Mouse (Mus musculus): Measurements from ENCODE around the gene Marco. TPM values are rescaled to one million over a fixed set of nuclear protein-coding genes. Genes with fewer than 3 reads are reported as not detected.

The Marco gene
- total RNA-seq (2022) = not detected

DNA sequence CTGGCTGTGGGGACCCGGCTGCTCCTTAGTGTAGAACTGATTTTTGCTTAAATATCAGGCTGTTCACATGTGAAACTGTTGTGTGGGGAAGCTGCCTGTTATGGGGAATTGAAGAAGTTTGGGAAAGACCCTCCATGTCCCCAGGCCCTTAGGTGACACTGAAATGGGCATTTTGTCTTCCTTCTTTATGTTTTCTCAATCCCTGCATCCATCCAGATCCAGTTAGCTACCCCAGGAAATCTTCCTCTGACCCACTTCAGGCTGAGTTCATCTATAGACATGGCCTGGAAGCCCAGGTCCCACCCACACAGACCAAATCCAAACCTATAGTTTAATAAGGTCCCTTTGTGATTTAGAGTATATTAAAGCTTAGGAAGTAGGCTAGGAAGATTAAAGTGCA is at the start of gene Marco:
TSS of gene Marco (minus strand) at position 101 of the 400 bp plus-strand sequence.
- DNase-seq = no peak

DNA sequence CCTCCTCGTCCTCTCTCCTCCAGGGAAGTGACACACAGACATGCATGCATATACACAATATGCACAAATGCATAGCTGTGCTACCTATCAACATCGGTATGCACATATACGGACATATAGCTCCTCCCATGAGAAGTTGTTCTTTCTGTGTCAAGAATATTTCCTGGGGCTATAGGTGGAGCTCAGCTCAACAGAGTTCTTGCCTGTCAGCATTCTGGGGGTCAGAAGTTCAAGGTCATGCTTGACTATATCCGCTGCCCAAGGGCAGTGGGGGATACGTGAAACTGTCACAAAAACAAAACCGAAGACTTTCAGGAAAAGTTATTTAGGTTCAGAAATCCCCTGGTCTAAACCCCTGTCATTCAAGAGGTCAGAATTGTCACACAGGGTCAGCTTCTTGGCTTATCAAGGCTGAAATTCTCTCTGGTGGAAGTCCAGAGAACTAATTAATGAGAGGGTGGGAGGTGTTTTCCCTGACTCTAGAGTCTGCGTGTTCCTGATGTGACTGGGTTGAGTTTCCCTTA is 34.7 kb upstream of the Marco start:
- no peak for DNase-seq

DNA sequence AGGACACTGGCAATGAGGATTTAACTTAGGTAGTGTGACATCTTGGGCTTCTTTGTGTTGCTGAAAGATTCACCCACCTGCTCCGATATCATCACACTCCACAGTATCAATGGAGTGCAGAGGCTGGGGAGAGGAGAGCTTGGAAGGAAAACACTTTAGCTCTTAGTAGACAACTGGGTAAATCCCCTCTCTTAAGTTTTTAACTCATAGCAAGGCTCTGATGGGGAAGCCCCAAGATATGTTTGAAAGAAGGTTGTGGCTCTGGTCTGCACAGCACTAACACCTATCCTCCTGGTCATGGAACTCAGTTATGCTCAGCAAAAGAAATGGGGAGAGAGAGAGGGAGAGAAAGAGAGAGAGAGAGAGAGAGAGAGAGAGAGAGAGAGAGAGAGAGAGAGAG is 32.2 kb upstream of the Marco start:
- no peak for DNase-seq

DNA sequence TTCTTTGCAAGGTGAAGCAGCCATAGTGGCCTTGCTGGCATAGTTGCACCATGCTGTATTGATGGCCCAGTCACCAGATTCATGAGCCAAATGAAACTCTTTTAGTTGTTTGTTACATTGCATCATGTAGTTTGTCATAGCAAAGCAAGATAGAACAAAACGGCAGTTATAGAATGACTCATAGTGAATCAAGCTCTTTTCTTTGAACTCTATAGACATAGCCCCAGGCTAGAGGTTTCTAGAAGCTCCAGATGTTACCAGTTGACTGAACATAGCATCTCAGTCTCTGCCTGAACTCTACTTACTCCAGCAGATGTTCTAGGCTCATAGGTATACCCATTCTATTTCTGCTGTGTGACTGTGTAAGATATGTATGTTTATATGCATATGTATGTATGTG is 31.1 kb upstream of the Marco start:
- no peak for DNase-seq

DNA sequence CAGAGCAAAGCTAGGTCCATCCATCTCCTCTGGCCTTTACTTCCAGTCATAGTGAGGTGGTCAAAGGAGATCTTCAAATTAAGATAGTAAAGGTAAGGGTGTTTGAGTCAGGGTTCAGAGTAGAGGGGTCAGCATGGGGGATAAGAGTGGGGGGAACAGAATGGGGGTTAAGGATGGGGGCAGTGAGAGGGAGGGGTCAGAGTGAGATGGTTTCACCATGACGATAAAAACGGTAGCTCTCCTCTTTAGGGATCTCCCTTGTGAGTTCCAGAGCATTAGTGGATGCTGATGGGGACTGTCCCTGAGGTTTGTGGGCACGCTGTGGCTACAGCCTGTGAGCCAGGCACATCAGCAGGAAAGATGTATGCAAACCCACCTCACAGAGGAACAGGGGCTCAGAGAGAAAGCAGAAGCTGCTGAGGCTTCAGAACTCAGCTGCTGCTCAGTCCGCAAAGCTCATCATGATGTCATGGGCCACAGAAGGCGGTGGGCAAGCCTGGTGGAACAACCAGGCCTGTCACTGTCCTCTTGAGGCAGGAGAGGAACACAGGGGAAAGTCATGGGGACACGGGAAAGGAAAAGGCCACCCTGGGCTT is 27.6 kb upstream of the Marco start:
- no peak for DNase-seq

DNA sequence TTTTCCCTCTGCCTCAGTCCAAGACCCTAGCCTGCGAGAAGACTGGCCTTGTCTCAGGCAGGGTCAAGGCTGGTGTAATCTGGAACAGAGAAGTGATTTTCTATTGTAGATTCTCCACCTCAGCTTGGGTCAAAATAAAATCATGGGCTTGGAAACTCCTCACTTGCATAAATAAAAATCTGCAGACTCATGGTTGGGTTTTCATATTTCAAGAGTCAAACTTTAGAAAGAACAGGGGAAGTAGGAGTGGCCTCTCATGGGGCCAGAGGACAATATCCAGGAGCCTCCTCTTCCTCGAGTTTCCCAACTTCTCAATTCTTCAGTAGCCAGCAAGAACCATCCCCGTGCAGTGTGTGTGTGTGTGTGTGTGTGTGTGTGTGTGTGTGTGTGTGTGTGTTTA is 26.9 kb upstream of the Marco start:
- DNase-seq = no peak

DNA sequence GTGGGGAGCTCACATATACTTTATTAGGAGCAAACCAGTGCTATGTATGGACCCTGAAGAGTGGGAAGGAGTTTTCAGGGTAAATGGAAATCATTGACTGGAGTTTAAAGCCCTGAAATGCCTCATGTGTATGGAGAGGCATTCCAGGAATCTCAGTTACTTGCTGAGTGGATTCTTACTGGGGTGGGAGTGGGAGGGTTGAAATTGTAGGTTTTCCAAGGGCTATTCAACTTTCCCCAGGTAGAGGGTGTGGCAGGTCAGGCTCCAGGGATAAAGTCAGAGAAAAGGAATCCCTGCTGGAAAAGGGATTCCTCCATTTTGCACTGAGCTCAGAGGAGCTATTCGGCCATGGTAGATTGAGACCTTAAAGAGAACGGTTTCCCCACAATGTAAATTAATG is 25.1 kb upstream of the Marco start:
- no peak for DNase-seq

DNA sequence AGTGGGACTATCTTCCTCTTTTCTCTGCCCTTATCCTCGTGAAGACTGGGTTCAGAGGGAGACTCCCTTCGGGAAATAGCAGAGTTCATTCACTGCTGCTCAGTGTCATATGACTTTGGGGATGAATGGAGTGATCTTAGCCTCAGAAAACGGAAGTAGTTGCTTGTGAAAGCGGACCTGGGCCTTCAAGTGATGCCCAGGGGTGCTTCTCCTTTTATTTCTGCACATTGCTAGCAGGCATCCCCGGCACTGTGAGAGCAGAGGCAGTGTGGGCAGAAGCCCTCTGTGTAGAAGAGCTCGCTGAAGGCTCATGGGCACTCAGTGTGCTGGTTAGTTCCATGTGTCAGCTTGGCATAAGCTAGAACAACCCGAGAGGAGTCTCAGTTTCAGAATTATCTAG is 12.8 kb upstream of the Marco start:
- DNase-seq = no peak

DNA sequence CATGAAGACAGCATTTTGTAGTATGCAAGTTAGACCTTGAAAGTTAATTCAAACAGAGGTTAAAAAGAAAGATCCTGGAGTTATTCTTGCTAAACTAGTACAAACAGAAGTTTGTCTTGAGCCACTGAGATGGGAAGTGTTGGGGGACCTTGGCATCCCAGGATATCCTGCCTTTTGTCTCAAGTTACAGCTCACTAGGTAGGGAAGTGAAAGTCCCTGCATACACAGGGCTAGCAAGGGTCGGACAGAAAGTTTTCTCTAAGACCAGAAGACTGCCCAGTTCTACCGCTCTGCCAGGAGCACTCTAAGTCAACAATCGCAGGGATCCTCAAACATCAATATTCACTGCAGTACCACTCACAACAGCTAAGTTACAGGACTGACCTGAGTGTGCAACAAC is 5.5 kb upstream of the Marco start:
- no peak for DNase-seq

DNA sequence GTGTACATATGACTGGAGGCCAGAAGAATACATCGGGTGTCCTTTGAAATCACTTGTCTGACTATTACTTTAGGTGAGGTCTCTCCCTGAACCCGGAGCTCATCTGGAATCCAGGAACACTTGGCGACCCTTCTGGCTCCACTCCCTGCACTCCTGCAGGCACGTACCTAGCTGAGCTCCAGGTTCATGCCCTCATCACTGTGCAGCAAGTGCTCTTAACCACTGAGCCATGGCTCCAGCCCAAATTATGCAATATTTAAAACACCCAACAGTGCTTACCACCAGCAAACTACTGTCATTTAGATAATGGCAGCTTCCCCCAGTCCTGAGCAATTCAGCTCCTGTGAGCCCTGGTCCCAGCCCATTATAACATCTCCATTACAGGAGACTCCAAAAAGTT is 4.2 kb upstream of the Marco start:
- DNase-seq = no peak

DNA sequence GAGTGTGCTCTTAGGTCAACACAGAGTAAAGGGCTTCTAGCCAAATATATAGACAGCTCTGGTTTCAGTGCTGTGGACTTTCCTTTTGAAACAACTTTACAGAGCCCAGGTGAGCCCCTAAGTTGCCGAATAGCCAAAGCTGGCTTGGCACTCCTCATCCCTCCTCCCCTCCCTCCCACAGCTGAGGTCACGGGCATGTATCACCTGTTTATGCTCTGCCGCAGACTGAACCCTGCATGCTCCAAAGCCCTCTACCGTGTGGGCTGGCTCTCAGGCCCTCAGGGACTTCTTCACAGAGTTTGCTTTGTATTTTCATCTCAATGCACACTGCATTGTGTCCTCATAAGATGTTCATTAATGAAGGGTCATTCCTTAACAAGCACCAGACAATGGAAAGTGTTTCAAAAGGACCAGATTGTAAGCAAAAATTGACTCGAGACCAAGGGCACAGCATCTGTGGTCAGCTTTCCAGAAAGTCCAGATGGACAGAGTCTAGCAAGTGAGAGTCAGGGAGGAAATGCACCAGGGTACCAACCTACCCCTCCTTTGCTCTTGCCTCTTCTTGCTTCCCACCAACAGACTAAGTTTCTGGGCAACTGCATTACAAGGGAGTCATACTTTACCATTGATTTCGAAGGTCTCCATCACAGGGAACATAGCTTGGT is 646 bp downstream of the Marco start:
- no peak for DNase-seq

DNA sequence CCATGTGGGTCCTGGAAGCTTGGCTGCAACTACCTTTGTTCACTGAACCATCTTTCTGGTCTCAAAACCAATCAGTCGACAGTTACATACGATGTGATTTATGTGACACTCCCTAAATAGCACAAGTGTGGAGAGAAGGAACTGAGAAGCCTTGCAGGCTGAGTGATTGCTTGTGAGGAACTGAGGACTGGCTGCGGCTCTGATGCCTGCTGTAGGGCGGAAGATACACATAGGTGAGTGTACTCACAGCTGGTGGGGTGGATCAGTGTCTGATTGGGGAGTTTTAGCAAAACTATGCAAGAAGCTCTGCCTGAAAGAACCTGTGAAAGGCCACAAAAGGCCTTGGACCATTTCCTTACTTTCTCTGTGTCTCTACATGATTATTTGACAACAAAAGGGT is 3.3 kb downstream of the Marco start:
- no peak for DNase-seq

DNA sequence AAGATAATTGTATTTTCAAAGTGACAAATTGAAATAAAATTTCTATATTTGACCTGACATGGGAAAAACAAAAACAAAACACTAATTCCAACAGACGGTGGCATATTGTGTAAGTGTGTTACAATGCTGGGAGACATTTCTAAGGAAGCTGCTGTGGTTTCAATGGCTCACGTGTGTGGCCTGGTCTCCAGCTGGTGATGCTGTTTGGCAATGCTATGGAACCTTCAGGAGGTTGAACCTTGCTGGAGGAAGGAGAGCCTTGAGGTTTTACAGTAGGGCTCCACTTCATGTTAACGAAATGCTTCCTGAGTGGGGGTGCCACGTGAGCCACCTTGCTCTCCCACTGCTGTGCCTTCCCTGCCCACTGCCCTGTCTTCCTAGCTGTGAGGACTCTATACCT is 6.8 kb downstream of the Marco start:
- DNase-seq = no peak

DNA sequence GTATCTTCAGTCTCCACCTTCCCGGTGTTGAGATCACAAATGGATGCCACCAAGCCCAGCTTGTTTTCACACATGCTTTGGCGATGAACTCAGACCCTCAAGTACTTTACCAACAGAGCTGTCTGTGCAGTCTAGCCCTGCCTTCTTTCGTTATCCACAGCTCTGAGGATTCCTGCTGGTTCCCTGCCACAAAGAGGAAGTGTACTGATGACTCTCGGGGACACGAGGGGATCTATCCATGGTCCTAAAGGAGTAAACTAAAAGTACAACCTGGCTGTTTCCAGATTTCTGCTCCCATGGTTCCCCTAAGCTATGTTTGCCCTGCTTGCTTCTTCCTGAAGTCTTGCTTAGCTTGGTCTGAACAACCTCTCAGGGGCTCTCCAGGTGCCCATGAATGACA is 23.9 kb downstream of the Marco start:
- DNase-seq = no peak

DNA sequence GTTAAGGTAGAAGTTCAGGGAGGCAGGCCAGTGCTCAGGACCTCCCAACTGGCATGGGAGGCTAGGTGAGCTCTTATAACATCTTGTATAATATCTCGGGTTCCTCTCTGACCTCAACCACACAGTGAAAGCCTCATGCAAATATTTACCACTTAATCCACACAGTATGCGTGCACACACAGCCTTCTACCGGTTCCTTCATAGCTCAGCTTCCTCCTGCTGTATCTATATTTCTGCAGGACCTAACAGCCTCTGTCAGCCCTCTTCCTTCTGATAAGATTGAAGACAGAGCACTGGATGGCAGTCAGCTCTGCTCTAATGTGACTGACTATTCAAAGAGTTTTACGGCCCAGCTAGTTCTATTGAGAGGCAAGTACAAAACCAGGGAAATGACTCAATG is 30.0 kb downstream of the Marco start:
- DNase-seq = no peak

DNA sequence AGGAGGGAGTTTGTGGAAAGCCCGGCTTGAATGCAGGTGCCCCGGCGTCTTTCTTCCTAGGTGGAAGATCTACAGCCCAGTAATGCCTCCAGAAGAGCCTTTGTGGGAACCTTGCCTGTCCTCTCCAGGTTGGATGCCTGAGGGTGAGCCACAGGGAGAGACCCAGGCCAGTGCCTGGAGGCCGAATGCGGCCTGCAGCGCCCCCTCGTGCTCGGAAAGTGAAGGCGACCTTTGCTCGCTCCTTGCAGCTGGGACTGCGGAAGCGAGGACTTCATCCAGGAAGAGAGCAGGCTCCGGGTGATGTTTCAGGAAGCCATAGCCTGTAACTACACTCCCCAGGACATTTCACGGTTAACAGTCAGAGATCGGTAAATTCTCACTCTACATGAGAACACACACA is 35.9 kb downstream of the Marco start:
- DNase-seq = peak; percentile 33

DNA sequence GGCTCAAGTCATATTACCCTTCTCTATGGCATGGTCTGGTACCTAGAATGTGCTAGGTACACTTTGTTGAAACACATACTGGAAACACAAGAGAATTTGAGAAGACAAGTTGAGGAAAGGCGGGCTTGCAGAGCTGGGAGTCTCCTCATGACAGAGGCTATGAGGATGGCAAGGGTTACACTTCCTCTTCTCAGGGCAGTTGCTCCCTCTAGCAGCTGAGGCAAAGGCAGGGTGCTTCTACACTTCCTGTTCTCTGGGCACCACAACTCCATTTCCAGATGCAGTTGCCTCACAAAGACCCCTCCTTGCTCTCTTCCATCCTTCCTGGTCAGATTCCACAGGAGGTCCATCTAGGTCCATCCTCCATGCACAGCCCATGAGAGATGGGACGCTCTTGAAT is 37.5 kb downstream of the Marco start:
- no peak for DNase-seq

DNA sequence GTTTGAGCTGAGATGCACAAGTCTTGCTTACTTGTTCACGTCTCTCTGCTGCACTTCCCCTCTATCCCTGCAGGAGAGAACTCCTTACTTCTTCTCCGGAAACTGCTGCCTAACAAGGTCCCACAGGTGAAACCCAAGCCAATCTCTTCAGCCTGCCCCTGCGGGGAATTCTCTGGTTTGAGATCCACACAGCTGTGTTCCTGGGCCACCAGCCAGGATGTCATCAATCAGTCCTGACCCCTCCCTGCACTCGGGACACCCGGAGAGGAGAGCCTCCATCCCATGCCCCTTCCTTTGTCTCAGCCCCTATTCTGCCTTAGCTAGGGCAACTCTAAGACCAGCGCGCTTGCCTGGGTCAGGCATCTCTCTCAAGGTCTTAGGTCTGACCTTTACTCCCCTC is 38.1 kb downstream of the Marco start:
- DNase-seq = no peak

DNA sequence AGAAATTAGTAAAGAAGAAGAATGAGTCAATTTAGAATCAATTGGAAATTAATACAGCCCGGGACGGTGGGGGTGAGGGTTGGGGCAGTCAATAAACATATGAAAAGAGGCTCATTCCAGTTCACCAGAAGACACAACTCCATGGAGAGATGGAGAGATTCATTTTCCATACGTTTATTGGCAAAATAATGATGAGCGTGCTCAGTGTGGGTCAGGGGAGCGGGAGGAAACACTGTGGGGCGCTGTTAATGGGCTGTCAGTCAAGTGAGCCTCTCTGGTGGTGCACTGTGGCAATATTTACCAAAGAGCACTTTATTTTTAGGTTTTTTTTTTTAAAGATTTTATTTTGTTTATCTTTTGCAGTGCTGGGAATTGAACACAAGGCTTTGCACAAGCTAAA is 45.8 kb downstream of the Marco start:
- no peak for DNase-seq

DNA sequence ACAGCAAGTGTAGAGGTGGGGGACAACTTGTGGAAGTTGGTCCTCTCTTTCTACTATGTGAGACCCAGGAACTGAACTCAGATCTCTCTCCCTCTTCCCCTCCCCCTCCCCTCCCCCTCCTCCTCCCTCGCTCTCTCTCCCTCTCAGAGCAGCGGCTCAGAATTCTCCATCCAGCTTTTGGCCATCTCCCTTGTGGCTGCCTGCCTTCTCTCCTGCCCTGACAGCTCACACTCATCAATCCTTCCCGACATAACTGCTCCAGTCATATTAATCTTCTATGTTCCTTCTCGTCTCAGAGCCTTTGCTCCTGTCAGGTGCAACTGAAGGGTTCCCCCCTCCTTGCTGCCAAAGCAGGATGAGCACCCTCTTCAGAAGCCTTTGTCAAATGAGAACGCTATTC is 46.3 kb downstream of the Marco start:
- DNase-seq = no peak

DNA sequence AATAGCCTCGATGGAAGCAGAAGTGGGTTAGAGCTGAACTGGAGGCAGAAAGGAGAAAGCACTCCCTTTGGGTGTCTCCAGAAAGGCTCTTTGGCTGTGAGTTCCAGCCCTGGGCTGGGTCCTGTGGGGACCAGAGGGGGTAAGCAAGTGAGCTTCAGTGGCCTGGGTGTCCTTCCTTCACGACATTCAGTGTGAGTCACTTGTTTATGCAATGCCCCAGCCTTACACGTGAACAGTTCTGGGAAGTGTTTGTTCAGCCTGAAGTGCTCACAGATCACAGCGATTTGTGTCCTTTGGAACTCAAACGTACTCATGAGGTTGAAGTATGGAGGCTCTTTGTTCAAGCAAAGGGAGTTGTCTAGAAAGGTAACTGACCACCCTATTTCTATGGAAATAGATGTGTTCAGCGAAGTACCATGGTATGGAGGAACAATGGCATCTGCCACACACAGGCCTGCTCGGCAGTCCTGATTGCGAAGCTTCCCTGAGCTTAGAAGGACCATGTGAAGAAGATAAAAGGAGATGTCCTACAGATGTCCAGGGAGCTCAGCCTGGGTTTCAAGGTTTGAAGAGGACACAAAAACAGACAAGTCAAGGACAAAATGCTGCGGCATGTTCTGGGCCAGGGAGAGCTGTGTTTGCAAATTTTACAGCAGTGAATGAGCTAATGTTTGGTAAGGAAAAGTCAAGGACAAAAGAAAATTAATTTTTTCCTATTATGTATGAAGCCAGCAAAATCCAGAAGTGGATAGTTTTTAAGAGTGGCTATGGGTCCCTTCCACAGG is 53.1 kb downstream of the Marco start:
- DNase-seq = peak; percentile 53

DNA sequence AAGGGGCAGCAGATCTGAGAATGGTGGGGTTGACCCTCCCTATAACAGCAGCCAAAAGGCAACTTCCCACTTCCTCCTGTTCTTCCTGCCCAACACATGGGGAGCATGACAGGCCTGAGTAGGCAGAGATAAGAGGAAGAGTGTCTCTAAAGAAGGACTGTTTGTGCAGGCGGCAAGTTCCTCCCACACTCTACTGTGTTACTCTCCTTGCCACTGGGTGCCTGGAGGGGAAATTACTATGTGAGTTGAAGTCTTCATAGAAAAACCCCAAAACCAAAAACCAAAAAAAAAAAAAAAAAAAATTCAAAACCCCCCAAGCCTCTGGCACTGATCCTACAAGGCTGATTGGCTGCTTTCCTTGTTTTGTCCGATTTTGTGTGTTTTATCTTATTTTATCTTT is 55.2 kb downstream of the Marco start:
- DNase-seq = no peak

DNA sequence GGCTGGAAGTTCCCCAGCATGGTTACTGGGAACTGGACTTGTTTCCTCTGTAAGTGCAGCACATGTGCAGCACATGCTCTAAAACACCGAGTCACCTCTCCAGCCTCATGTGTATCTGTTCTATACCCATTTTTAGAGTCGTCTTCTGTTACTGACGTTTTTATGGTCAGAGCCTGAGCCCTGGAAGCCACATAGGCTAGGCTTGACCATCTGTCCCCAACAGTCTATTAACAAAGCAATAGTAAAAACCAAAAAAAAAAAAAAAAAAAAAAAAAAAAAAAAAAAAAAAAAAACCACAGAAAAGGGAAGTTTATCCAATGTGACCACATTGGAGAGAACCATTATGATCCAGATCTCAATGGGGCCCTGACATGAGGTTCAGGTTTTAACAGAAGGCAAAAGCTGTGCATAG is 61.6 kb downstream of the Marco start:
- DNase-seq = no peak

DNA sequence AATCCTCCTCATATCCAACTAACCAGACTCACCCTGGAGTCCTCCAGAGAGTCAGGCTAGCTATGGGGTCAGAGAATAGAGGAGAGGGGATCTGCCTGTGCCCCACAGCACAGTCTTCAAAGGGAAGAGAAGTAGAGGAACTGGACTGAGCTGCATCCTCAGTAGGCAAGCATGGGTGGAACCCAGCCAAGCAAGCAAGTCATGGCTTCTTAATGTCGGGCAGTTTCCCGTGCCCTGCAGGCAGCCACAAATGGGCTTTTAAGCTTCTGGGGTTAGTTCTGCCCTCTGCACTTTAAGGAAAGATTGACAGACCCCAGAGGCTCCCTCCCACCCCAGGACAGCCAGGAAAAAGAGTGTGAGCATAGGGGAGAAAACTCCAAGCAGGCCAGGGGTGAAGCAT is 63.2 kb downstream of the Marco start:
- no peak for DNase-seq

Data from adrenal gland, adult 8-10 months (tissue).